Mouse (Mus musculus) bone marrow macrophage, adult 2 months (primary cell): ENCODE measurements around the gene Vwa5b2.

Source experiments
- CTCF ChIP-seq: IDR thresholded peaks from 2 replicates; pipeline ENCODE4 v1.5.1; 2012; ENCODE audit warnings: low read depth, mild to moderate bottlenecking, low read length, moderate library complexity
- POLR2A ChIP-seq: IDR thresholded peaks from 2 replicates; pipeline ENCODE4 v1.6.1; 2012; ENCODE audit warnings: mild to moderate bottlenecking, low read depth, low read length, borderline replicate concordance

DNA sequence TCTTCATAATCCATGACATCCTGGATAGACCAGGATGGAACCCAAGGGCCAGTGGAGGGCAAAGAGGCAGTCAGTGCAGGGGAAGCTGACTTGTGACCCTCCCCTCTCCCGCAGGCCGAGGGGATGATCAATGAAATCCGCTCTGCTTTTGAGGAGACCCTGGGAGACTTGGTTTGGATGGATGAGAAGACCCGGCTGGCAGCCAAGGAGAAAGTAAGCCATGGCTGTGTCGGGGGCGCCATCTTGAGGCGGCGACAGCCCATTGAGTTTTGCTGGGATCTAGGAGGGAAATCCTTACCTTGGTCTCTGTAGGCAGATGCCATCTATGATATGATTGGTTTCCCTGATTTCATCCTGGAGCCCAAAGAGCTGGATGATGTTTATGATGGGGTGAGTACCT lies 52.9 kb downstream of the Vwa5b2 start:
- TF ChIP-seq POLR2A (no peak), CTCF (peak; percentile 83)
